Mouse (Mus musculus) c-Kit-positive CD71-positive TER-119-negative erythroid progenitor cells, embryonic 14.5 days (primary cell): Measurements from ENCODE around the gene Cdc14a.

Experiments
- DNase-seq: peaks from one replicate; pipeline ENCODE4 v3.0.0-alpha.2; 2013; ENCODE audit warnings: low read depth

Cdc14a gene

GRCm38 (mm10) chr3:116423353-116424159, at the start of gene Cdc14a:
Gene Cdc14a (minus strand): TSS chr3:116424032.
- peak; percentile 68 for DNase-seq

DNA sequence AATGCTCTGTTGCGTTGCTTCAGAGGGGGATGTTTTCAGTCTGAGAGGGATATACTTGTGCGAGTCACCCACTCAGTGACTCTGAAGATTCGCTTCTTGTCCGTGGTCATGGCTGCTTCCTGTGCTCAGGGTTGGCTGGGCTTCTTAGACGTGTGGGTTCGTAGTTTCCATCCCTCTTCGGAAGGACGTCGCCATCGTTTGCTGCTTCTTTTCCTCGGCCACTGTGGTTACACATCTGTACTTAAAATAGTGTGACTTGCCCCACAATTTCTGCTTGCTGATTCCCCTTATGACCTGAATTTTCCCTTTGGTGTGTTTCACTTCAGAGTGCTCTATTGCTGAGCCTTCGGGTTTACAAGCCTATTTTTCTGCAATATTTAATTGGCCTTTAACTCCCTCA, 41.9 kb upstream of the Cdc14a start:
- no peak for DNase-seq

DNA sequence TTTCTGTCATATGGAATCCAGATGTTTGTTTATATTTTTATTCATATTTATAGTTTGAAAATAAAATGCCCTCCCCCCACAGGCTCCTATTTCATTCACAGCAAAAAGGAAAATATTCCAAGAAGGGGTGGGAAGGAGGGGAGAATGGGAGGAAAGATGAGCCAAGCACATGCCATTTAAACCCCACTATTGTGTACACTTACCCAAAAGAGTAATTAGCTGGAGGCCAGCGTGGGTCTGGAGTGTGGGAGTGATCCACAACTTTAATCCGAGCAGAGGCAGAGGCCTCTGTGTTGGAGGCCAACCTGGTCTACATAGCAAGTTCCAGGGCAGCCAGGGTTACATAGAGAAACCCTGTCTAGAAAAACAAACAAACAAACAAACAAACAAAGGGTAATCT, 40.5 kb upstream of the Cdc14a start:
- DNase-seq: no peak

DNA sequence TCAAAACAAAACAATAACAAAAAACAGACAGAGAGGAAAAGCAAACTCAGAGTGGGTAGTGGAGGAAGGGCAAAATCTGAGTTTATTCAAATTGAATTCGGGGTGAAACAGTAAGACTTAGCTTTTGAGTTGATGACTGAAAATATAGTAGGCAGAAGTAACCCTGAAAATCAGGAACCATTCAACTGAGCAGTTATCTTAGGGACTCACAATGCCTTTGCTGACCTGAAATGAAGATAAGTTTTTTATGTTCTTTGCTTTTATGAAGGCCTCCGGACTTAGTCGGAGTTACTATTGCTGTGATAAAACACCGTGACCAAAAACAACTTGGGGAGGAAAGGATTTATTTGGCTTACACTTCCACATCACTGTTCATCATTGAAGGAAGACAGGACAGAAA, 37.2 kb upstream of the Cdc14a start:
- no peak for DNase-seq

GRCm38 (mm10) chr3:116454529-116454928, 30.7 kb upstream of the Cdc14a start:
- peak; percentile 9 for DNase-seq

- no peak for DNase-seq
These were observed 26.9 kb upstream of the Cdc14a start for GRCm38 (mm10) chr3:116450741-116451140.

GRCm38 (mm10) chr3:116444327-116444726, 20.5 kb upstream of the Cdc14a start:
- no peak for DNase-seq

DNA sequence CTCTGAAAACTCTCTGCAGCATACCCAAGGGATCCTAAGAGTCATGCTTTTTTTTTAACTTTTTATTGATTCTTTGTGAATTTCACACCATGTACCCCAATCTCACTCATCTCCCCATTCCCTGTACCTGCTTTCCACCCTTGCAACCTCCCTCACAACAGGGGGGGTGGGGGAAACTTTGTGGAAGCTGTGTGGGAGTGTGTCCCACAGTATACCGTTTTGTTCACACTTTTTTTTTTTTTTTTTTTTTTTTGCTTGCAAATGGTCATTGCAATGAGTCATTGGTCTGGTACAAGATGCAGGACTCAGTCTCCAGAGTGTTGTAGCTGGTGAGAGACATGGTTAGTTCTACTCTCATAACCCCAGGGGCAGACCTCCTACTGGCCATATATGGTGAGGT, 19.0 kb upstream of the Cdc14a start:
- DNase-seq: no peak

DNA sequence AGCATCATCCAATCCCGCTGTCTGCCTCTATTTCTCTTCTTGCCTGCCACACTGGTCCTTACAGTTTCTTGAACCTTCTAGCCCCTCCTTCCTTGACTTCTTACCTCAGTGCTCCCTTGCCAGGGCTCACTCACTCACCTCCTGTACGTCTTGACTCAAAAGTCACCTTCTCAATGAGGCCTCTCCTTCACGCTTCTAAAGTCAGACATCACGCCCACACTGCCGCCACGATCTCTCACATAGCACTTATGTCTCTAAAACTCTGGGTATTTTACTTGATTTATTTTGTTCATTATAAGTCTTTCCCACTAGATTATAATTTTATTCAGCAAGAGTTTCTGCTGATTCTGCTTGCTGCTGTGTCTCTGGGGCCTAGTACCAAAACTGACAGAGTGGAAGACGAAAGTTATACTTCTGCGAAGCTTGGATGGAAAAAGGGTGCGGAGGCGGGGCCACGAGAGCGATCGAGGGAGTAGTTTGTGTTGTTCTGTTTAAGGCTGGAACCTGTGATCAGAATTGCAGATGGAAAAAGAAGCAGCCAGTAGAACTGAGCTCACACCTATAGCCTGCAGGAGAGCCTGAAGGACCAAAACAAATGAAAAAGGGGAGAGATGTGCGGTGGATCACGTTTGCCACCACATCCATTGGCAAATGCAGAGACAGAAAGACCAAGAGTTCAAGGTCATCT, 17.8 kb upstream of the Cdc14a start:
- DNase-seq: no peak

- no peak for DNase-seq
These were observed 16.5 kb upstream of the Cdc14a start for GRCm38 (mm10) chr3:116440066-116440997.

DNA sequence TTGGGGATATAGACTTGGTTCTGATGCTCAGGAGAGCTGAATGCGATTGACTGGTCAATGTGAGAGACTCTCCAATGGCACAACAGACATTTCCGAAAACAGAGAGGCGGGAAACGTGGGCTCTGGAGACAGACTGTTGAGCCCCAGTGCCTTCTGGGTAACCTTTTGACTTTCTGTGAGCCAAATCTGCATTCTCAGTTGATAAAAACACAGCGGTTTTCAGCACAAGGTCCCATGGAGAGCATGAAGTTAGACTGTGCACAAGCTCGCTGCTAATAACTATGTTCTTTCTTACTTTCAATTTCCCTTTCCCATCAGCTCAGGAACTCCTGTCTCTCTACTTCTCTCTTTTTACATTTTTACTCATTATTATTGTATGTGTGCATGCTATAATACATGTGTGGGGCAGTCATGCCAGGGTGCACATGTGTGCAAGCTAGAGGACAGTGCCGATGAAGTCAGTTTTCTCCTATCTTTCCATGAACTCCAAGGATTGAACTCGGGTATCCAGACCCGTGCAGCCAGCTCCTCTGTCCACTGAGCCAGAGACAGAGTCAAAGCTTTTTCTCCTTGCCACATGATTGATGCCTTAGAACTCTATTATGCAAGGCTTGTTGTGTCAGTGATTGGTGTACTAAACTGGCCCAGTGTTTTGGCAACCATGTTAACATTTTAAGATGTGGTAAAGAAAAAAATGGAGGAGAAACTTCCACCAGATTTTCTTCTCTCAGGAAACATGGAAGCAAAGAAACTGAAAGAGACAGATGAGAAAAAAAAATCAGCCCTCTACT, 13.2 kb upstream of the Cdc14a start:
- no peak for DNase-seq

GRCm38 (mm10) chr3:116436113-116436512, 12.3 kb upstream of the Cdc14a start:
- DNase-seq: no peak

DNA sequence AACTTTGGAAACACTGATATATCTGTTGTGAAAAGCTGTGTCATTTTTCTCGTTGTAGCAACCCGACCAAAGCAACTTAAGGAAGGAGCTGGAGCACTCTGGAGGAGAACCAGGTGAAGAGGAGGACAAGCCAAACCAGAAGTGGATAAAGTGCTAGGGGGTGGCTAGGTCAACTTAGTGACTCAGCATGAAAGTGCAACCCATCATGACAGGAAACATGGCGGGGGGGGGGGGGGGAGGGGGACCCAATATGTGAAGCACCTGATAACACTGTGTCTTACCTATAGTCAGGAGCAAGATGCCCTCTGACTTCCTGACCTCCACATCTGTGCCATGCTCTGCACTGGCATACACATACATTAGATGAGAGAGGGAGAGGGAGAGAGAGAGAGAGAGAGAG, 10.9 kb upstream of the Cdc14a start:
- no peak for DNase-seq

GRCm38 (mm10) chr3:116425901-116426300, 2.1 kb upstream of the Cdc14a start:
- no peak for DNase-seq

GRCm38 (mm10) chr3:116424973-116425284, 1.1 kb upstream of the Cdc14a start:
- DNase-seq: peak; percentile 92

GRCm38 (mm10) chr3:116424160-116424972, 534 bp upstream of the Cdc14a start:
- peak; percentile 46 for DNase-seq

DNA sequence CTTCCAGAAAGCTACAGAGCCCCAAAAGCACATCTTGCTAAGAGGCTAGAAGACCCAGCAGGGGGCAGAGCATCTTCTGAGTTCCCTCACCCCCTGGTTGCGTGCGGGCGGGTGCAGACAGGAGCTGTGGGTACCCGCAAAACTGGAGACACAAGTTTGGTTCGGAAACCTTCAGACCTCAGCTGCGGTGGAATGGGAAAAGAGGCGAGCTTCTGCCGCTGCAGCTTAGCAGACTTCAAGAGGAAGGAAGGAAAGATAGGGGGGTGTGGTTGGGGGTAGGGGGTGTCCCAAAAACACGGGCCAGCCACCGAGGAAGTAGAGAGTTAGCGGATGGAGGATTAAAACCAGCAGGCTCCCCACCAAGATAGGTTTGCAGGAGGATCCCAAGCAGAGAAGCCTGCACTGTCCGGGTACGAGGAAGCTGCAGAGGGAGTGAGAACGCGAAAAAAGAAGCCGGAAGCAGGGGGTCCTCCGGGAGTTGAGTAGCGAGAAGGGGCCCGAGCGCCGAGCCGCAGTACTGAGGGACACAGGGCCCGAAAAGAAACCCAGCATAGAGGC, 958 bp downstream of the Cdc14a start:
- peak; percentile 44 for DNase-seq

DNA sequence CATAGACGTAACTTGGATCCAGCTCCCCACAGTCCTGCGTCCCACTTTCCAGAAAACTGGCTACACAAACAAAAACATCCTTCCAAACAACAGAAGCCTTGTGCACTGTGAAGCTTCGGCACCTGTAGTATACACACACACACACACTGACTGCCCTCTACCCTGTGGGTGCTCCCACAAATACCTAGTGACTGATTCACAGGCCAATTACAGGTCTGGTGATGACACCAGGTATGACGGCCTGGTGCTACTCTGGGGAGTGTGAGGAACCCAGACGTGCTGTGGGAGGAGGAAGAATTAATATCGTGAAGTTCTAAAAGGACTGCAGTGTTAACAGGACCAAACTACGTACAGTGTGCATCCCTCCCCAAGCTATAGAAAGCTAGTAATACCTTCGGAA, 1.8 kb downstream of the Cdc14a start:
- DNase-seq: no peak

- no peak for DNase-seq
These were observed 2.7 kb downstream of the Cdc14a start for GRCm38 (mm10) chr3:116421121-116421520.

GRCm38 (mm10) chr3:116419791-116420190, 4.0 kb downstream of the Cdc14a start:
- DNase-seq: no peak

DNA sequence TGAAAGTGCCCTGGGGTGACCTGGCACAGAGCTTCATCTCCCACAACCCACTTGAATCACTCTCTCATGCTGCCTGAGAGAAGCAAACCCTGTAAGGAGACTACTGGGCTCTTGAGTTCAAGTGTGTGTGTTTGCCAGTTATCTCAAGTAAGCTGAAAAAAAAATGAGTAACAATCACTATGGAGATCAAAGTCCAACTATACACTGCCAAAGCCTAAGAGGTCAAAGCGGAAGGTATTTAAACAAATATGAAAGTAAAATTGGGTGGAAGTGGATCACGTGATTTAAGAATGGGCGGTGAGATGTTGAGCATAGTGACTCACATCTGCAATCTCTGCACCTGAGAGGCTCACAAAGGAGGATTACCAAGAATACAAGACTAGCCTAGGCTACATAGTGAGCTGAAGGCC, 9.4 kb downstream of the Cdc14a start:
- DNase-seq: no peak
